Mouse (Mus musculus) layer of hippocampus, adult 11-12 months (tissue): Measurements from ENCODE around the gene Sipa1l2.
A peak's percentile ranks its signal among the peaks of the same experiment; 100 is the strongest.

Source experiments
- DNase-seq: peaks from one replicate; pipeline ENCODE4 v3.0.0; 2022; ENCODE audit warnings: low spot score

Sipa1l2 gene

GRCm38 (mm10) chr8:125512561-125512960 lies 57.0 kb downstream of the Sipa1l2 start:
- no peak for DNase-seq

- no peak for DNase-seq
These were observed 58.5 kb downstream of the Sipa1l2 start for GRCm38 (mm10) chr8:125510861-125511668.

GRCm38 (mm10) chr8:125509776-125510175 lies 59.8 kb downstream of the Sipa1l2 start:
- no peak for DNase-seq

GRCm38 (mm10) chr8:125509175-125509574 lies 60.4 kb downstream of the Sipa1l2 start:
- no peak for DNase-seq

- DNase-seq, result no peak
These were observed 62.3 kb downstream of the Sipa1l2 start for GRCm38 (mm10) chr8:125507291-125507690.

GRCm38 (mm10) chr8:125504605-125505257 lies 64.9 kb downstream of the Sipa1l2 start:
- no peak for DNase-seq

- no peak for DNase-seq
These were observed 65.8 kb downstream of the Sipa1l2 start for GRCm38 (mm10) chr8:125503808-125504207.

GRCm38 (mm10) chr8:125502828-125503227 lies 66.8 kb downstream of the Sipa1l2 start:
- peak; percentile 65 for DNase-seq

- DNase-seq, result no peak
These were observed 69.6 kb downstream of the Sipa1l2 start for GRCm38 (mm10) chr8:125500005-125500404.

GRCm38 (mm10) chr8:125498508-125498907 lies 71.1 kb downstream of the Sipa1l2 start:
- DNase-seq, result no peak

- no peak for DNase-seq
These were observed 74.1 kb downstream of the Sipa1l2 start for GRCm38 (mm10) chr8:125495545-125495944.

GRCm38 (mm10) chr8:125493254-125493815 lies 76.3 kb downstream of the Sipa1l2 start:
- DNase-seq, result no peak

GRCm38 (mm10) chr8:125492416-125492815 lies 77.2 kb downstream of the Sipa1l2 start:
- DNase-seq, result no peak

GRCm38 (mm10) chr8:125488747-125489146 lies 80.9 kb downstream of the Sipa1l2 start:
- DNase-seq, result peak; percentile 35

GRCm38 (mm10) chr8:125485715-125486114 lies 83.9 kb downstream of the Sipa1l2 start:
- DNase-seq, result no peak

- DNase-seq, result no peak
These were observed 84.9 kb downstream of the Sipa1l2 start for GRCm38 (mm10) chr8:125484530-125485196.

- DNase-seq, result no peak
These were observed 87.0 kb downstream of the Sipa1l2 start for GRCm38 (mm10) chr8:125482491-125483096.

- peak; percentile 34 for DNase-seq
These were observed 94.7 kb downstream of the Sipa1l2 start for GRCm38 (mm10) chr8:125474876-125475275.

GRCm38 (mm10) chr8:125471374-125471773 lies 98.2 kb downstream of the Sipa1l2 start:
- DNase-seq, result no peak

- peak; percentile 23 for DNase-seq
These were observed 104.3 kb downstream of the Sipa1l2 start for GRCm38 (mm10) chr8:125465156-125465821.

- no peak for DNase-seq
These were observed 106.7 kb downstream of the Sipa1l2 start for GRCm38 (mm10) chr8:125462901-125463300.
